Mouse (Mus musculus) lung, postnatal 0 days (tissue): ENCODE measurements around the gene Drd4.

ENCODE experiments used
- CTCF ChIP-seq: IDR thresholded peaks from 2 replicates; pipeline ENCODE4 v1.5.1; 2016; ENCODE audit warnings: antibody characterized with exemption, mild to moderate bottlenecking
- EP300 ChIP-seq: IDR thresholded peaks from 2 replicates; pipeline ENCODE4 v1.6.1; 2016; ENCODE audit warnings: antibody characterized with exemption, mild to moderate bottlenecking, control low read depth

GRCm38 (mm10) chr7:141319446-141319845 is 27.6 kb downstream of the Drd4 start:
- TF ChIP-seq CTCF (no peak), EP300 (no peak)
